Mouse (Mus musculus) right cerebral cortex, postnatal 25 days (tissue): ENCODE results near the gene Tnfrsf13b.
A peak's percentile ranks its signal among the peaks of the same experiment; 100 is the strongest.
"Not testable (repeated sequence)": the region's sequence is repeated elsewhere in the genome, so short reads cannot be mapped to it uniquely, and the experiment has no call there.

Experiments used
- DNase-seq: peaks from one replicate; pipeline ENCODE4 v3.0.0; 2022

The Tnfrsf13b gene

DNA sequence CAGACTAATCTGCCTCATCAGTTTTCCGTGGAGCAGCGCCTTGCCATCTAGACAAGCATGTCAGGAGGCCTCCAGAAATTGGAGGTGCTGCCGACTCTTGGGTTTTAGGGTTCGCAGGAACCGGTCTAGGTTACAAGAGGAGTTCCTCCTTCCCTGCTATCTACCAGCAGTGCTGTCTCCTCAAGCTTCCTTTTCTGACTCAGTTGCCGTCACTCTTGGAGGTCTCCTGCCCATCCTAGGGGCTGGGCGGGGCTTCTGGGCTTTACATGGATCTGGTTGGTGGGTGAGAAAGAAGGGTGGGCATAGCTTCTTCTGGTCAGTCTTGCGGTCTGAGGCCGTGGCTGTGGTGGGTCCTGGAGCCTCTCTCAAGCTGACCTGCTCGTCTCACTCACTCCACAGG lies 2.8 kb downstream of the Tnfrsf13b start:
- DNase-seq, result no peak

GRCm38 (mm10) chr11:61130646-61131045 lies 4.1 kb downstream of the Tnfrsf13b start:
- not testable (repeated sequence) for DNase-seq

DNA sequence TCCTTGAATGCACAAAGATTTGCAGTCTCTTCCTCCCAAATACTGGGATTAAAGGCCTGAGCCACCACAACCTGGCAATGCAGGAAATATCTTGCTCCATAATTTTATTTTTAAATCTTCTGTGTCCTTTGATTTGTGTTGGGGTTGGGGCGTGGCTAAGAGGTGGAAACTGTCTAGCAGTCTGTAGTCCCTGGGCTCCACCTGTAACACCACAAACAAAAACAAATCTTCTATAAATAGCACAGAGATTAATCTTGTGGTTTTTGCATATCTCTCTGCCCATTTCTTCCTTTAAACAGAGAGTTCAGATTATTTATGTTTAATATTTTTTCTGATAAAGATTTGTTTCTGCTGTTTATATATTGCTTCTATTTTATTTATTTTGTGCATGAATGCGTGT lies 6.4 kb downstream of the Tnfrsf13b start:
- DNase-seq, result no peak

GRCm38 (mm10) chr11:61141693-61142092 lies 15.1 kb downstream of the Tnfrsf13b start:
- DNase-seq, result no peak

GRCm38 (mm10) chr11:61142262-61142661 lies 15.7 kb downstream of the Tnfrsf13b start:
- DNase-seq, result no peak

DNA sequence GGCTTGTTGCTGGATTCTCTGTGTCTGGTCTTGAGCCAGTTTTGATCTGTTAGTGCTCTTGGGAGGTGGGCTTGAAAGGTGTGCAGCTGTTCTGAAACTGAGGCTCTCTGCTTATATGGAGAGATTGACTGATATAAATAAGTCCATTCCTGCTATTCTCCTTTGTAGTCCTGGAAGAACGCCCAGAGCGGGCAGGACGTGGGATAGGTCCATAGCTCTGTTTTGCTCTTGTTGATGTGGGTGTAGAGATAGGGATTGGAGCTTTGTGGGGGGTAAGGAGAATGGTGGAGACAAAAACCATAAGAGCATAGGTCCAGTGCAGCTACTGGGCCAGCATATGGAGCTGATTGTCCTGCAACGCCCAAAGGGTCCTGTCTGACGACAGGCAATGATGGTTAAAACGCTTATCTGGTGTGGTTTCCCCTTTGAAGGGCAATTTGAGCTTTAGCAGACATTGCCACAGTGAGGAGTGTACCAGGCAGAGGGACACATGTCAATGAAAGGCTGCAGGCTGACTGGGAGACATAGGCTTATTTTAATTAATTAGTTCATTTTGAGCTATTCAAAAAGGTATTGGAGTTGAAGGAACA lies 16.5 kb downstream of the Tnfrsf13b start:
- no peak for DNase-seq

- no peak for DNase-seq
Observed at GRCm38 (mm10) chr11:61143564-61144469, 17.3 kb downstream of the Tnfrsf13b start.

DNA sequence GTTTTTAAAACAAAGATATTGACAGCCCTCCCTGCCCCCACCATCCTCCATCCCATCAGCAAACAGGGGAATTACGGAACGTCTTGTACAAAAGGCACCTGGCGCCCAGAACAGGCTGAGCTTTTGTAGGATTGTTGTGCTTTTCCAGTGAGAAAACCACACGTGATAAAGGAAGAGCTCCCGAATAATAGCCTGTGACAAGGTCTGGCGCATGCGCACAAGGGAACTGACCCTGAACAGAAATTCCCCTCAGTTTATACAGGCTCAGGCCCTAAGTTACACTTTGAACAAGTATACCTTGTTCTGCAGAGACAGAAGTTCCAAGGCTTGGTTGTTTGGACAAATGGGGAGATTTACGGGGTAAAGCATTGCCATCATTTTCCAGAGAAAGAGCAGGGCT lies 19.0 kb downstream of the Tnfrsf13b start:
- no peak for DNase-seq

- no peak for DNase-seq
Observed at GRCm38 (mm10) chr11:61146645-61147299, 20.2 kb downstream of the Tnfrsf13b start.

- peak; percentile 30 for DNase-seq
Observed at GRCm38 (mm10) chr11:61147300-61147683, 20.7 kb downstream of the Tnfrsf13b start.

DNA sequence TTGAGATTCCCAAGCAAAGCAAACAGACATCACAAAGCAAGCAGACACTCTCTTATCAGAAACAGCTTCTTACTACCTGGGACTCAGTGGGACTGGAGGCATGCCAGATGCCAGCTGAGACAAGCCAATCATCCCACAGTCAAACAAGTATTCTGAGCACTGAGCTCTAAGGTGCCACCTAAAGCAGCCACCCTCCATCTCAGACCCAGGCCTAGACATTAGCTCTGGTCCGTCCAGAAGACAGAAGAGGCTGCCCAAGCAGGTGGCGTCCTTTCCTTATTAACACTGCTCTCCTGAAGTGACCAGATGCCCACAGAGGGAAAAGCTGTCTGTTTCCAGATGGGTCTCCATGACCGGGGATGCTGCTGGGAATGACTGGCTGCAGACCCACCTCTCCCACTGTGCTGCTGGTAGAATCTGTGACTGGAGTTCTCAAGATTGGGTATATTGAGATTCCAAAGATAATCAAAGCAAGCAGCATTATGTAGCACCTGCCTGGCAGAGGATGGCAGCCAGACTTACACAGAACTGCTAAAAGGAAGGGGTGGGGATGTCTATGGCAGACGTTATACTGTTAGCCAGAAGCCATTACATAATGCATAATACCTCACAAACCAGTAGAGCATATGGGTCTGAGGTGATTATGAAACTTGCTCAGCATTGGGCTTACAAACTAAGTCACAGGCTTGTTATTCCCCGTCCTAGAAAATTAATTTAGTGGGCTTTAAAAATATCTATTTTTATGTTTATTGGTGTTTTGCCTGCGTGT lies 23.9 kb downstream of the Tnfrsf13b start:
- peak; percentile 34 for DNase-seq

GRCm38 (mm10) chr11:61155727-61156126 lies 29.2 kb downstream of the Tnfrsf13b start:
- DNase-seq, result no peak

DNA sequence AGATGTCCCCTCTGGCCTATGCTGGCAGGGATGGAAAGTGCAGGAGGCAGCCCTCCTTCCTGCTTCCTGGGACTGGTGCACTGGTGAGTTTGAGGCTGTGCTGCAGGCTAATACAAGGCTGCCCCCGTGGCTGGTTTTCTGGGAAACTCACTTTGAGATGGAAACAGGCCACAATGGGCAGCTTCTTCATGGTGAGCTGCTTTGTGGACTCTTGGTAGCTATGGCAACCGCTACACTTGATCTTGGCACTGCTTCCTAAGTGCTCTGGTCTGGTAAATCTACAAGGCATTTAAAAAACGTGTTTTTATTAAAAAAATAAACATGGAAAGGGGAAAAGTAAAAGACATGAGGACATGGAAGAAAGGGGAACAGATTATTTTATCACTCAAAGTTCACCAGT lies 31.6 kb downstream of the Tnfrsf13b start:
- DNase-seq, result no peak

DNA sequence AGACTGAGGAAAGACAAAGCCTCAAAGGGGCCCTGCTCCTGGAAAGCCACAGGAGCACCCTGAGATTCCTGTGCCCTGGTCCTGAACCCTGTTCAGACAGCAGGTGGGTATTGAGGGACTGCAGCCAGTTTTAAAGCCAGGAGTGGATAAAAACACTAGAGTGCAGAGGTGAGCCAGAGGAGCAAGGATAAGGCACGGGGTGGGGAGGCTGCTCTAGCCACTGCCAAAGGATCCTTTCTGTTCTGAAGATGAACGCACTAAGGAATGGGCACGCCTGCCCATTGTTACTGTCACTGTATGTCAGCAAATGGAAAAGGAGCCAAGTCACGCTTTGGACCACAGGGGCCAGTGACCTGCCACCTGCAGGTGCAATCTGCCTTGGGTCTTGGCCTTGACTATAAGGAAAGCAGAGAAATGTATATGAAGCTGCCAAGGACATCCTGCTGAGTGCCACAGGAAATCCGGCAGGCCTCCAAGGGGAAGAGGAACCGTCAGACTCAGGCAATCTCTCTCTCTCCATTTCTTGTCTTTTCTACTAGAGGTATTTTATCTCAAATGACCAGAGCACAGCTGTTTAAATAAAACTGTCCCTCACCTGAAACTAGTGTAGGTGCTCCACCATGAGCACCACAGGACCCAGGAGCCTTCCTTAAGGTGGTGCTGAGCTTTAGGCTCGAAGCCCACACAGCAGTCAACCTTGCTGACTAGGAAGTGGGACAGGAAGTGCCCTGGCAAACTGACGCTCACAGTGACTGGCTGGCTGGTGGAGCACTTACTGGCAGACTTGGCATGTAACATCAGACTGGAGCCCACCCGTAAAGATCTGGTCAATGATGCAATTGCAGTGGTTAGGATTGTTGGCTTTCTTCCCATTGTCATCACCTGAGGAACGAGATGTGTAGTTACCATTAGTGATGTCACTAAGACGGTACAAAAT lies 33.5 kb downstream of the Tnfrsf13b start:
- DNase-seq, result no peak

- DNase-seq, result no peak
Observed at GRCm38 (mm10) chr11:61161121-61161520, 34.6 kb downstream of the Tnfrsf13b start.

DNA sequence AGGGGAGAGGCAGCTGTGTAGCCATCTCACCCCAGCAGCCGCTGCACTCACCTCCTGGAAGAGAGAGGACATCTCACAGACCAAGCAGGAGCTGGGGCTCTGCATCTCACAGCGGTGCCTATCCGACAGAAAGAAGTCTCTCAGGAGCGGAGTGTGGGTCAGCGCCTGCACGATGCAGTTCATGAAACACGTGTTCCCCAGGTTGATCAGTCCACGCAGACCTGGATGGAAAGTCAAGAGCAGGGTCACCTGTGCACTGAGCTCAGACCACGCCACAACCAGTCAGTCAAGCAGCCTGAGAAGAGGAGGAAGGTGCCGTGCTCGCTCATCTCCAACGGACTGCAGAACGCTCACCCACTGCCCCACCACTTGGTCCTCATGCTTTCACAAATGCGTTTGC lies 36.2 kb downstream of the Tnfrsf13b start:
- no peak for DNase-seq

DNA sequence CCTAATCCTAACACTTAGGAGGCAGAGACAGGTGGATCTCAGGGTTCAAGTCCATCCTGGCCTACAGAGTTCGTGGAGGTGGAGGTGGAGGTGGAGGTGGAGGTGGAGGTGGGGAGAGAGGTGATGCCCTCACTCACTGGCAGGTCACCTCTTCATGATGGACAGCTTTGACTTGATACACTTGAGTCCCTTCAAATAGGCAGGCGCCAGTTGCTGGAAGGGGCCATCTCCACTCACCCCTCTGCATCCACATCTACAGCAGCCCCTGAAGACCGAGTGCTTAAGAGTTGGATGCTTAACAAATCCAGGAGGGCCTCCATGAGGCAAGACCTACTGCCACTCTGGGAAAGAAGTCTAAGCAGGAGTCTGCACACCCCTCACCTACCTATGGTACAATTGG lies 36.8 kb downstream of the Tnfrsf13b start:
- no peak for DNase-seq

- no peak for DNase-seq
Observed at GRCm38 (mm10) chr11:61164366-61164765, 37.8 kb downstream of the Tnfrsf13b start.

- DNase-seq, result no peak
Observed at GRCm38 (mm10) chr11:61164881-61165280, 38.3 kb downstream of the Tnfrsf13b start.

GRCm38 (mm10) chr11:61170184-61170583 lies 43.6 kb downstream of the Tnfrsf13b start:
- DNase-seq, result no peak

DNA sequence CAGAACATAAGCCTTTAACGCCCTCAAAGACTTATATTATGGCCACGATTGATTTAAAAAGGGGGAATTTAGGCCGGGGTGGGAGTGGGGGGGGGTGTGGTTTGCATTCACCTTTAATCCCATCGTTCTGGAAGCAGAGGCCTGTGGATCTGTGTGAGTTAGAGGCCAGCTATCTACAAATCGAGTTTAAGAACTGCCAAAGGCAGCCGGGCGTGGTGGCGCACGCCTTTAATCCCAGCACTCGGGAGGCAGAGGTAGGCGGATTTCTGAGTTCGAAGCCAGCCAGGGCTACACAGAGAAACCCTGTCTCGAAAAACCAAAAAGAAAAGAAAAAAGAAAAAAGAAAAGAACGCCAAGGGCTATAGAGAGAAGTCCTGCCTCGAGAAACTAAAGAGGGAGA lies 46.9 kb downstream of the Tnfrsf13b start:
- DNase-seq, result not testable (repeated sequence)

GRCm38 (mm10) chr11:61174291-61174820 lies 47.8 kb downstream of the Tnfrsf13b start:
- DNase-seq, result peak; percentile 34
